Mouse (Mus musculus) CD4-positive, CD25-positive, alpha-beta regulatory T cell, adult 4 months (primary cell): ENCODE results near the gene 1700066M21Rik. TPM values are rescaled to one million over a fixed set of nuclear protein-coding genes. Genes with fewer than 3 reads are reported as not detected.

Source experiments
- ATAC-seq: one replicate; pipeline ENCODE4 v1.8.0; 2017
- polyA plus RNA-seq, 2 experiments: library from polyadenylated mRNA; unstranded; fragments of 100-300 nt; shearing (Covaris generic); gene quantifications; one replicate each; pipeline ENCODE4 v1.2.1; 2017

The 1700066M21Rik gene
- polyA plus RNA-seq = 1 to 10 TPM in 1 of 2 experiments, under 1 TPM in 1; 0.91 to 2.4 TPM

- ATAC-seq = peak; percentile 80
Measured at GRCm38 (mm10) chr1:57377376-57378341, at the start of gene 1700066M21Rik. TSS of gene 1700066M21Rik (plus strand) at chr1:57377620.

DNA sequence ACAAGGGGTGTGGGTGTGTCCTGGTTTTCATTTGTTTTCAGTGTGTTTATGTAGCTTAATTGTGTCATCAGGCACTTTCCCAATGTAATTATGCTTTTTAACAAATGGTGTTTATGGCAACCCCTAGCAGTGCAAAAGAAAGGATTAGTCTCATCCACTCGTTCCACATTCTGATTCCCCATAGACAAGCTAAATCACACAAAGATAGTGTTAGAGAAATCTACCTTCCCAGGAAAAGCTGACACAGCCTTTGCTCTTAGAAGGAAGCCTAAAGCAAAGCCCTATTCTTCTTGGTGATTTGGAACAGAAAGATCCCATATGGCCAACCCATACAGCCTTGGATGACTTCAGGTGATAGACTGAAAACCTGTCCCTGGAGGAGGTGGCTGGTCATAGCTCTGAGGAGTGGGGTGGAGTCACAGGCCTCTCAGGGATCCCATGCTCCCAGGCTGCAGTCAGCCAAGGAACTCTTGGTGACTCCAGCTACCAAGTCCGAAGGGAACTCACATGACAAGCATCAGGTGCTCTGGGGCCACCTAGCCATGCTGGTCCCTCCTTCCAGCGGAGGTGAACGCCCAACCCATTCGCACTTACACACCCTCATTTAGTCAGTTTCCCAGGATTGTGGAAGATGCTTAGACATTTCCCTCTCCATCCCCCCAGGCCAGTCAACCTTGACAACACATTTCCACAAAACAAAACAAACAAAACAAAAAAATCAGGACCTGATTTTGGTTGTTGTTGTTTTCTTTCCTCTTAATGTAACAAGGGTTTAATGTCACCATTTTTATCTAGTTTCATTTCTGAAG lies 47.9 kb upstream of the 1700066M21Rik start:
- ATAC-seq = no peak

DNA sequence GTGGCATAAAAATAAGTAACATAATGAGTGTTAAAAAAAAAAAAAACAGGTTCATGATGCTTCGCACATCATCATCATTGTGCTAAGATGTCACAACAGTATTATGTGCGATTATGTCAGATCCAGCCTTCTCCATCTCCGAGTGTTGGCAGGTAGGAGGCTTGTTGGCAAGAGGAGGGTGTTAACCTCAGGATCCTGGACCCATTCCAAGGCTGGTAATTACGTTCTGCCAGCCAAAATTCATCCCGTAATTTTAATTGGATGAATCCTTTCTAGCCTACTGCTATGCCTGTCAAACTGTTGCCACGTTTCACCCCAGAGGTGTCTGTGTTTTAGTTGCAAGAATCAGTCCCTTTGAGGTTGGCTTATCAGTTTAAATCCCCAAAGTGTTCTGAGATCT lies 47.2 kb upstream of the 1700066M21Rik start:
- ATAC-seq = no peak

GRCm38 (mm10) chr1:57332040-57332439 lies 45.4 kb upstream of the 1700066M21Rik start:
- no peak for ATAC-seq

- ATAC-seq = no peak
Measured at GRCm38 (mm10) chr1:57333550-57334213, 43.7 kb upstream of the 1700066M21Rik start.

- ATAC-seq = no peak
Measured at GRCm38 (mm10) chr1:57335200-57335599, 42.2 kb upstream of the 1700066M21Rik start.

DNA sequence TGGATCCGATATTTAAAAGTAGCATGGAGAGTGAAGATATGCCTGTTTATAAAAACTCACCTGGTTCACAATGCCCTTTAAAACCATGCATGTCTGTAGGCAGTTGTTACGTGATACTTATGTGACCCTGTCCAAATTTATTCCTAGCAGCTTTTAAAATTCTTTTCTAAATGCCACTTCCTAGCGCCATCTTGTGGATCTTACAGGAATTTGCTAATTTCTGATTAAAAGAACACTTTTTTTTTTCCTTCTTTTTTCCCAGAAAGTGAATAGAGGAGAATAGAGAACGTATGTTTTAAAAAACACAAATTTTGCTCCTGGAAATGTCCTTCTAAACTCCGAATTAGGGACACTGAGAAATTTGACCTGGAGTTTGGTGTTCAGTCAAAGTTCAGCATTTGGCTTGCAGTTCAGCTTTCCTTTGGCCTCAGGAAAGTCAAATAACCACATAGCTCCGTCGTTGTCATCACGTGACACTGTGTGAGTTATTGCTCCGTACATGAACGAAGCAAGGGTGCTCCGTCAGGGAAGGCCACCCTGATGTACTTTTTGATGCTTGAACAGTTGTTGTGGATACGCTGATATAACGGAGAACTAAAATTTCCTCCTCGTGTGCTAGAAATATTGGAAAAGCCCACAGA lies 38.1 kb upstream of the 1700066M21Rik start:
- ATAC-seq = no peak

DNA sequence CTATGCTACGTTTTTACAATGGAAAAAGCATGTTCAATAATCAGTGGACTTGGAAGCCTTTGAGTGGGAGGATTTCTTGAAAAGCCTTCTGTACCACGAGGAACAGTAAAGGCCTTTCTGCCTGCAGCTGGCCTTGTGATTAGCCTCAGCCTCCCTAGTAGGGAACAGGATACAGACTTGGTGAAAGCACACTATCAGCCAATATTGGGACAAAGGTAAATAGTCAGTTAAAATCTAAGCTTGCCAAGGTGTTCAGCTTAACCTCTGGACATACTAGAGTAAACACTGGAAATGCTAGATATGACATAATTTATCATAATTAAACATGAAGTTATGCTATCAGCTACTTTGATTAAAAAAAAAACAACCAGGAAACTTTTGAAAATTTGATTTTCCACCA lies 36.2 kb upstream of the 1700066M21Rik start:
- no peak for ATAC-seq

- ATAC-seq = no peak
Measured at GRCm38 (mm10) chr1:57347487-57347886, 29.9 kb upstream of the 1700066M21Rik start.

DNA sequence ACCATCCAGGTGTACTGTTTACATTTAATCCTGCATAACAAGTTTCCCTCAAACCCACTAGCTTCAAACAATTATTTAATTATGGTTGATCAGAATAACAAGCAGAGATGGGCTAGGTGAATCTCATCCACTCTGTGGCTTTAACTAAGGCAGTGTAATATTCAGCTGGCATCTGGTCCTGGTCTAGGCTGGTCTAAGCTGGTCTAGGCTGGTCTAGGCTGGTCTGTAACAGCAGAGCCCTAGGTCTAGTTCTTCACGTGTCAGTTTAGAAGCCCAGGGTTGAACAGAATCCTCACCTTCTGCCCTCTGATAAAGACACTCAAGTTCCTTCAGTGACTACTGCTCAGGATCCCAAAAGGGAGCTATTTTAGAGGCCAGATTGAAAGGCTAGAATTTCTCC lies 25.5 kb upstream of the 1700066M21Rik start:
- ATAC-seq = no peak

DNA sequence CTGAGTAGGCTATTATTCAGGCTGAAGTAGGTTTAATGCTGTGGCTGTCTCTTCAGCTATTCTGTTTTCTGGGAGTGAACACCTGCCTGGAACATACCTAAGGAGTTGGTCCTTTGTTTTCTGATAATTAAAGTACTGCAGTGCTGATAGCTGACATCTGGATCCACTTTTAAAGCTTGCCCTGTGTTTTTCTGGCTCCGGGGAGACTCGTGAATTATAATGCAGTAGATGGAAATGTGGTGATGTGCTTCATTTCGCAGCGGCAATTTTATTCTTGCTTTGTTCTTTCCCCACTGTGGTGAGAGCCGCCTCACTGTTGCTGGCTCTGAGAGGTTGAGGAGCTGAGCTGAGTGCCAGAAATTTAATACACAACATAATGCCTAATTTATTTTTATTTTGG lies 18.9 kb upstream of the 1700066M21Rik start:
- ATAC-seq = no peak

DNA sequence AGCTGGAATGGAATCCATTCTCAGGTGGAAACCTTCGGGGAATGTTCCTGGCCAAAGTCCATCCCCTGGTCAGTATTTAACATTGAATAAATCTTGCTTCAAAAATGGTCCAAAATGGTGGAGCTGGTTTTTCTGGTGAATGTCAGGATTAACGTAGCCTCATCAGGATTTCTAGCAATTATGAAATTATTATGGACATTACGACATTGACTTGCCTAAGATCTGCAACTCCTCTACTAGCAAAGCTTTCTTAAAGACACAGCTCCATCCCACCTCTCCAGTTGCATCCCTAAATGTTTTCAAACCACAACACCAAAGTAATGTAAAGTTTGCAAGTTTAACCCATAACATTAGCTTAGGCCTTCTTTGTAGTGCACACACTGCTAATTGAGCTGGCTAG lies 10.0 kb upstream of the 1700066M21Rik start:
- no peak for ATAC-seq

DNA sequence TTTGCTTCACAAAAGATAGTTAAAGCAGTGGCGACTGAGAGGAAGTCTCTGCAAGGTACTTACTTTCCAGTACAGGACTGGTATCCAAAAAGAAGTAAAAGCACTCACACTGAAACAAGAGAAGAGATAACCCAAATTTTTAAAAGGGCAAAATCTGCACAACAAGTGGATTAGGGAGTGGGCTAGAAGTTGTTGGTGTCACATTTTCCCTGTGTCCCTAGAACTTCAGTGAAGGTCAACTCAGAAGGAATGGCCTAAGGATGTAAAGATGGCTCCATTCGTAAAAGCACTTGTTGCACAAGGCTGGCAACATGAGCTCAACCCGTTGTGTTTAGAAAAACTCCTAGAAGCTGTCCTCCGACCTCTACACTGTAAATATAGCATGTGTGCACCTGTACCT lies 8.3 kb upstream of the 1700066M21Rik start:
- no peak for ATAC-seq

DNA sequence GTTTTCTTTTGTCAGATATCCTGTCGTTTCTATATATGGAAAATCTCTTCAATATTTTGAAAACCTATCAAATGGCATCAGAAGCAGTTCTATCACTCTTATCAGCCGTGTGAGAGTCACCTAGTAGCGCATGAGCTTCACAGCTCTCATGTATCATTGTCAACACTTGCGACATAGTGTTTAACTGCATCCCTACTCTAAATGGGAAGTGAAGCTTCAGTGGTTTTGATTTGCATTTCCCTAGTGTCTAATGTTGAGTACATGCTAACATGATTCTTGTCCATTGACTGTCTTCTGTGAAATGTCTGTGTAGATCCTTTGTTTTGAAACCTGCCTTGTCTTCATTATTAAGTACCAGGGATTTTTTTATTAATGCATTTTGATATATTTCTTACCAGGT lies 7.0 kb upstream of the 1700066M21Rik start:
- ATAC-seq = no peak

DNA sequence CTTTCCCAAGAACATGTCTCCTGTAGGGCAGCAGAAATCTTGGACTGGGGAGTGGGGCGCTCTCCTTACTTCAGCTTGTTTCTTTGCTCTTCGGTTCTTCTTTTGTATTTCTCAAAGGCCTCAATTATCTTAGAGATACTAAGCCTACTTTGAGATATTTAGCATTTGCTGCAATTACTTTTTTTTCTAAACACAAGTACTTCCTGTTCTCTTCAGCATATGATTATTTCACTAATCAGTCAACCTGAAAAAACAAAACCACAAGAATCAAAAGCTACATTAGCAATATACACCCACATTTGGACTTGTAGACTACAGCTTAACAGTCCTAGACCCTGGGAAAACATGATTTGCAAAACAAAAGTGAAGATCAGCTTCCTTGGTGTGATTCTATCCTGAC lies 2.1 kb upstream of the 1700066M21Rik start:
- ATAC-seq = peak; percentile 25

- peak; percentile 3 for ATAC-seq
Measured at GRCm38 (mm10) chr1:57376806-57377205, 614 bp upstream of the 1700066M21Rik start.

- ATAC-seq = no peak
Measured at GRCm38 (mm10) chr1:57386519-57386918, 9.1 kb downstream of the 1700066M21Rik start.

GRCm38 (mm10) chr1:57387876-57388275 lies 10.5 kb downstream of the 1700066M21Rik start:
- no peak for ATAC-seq

DNA sequence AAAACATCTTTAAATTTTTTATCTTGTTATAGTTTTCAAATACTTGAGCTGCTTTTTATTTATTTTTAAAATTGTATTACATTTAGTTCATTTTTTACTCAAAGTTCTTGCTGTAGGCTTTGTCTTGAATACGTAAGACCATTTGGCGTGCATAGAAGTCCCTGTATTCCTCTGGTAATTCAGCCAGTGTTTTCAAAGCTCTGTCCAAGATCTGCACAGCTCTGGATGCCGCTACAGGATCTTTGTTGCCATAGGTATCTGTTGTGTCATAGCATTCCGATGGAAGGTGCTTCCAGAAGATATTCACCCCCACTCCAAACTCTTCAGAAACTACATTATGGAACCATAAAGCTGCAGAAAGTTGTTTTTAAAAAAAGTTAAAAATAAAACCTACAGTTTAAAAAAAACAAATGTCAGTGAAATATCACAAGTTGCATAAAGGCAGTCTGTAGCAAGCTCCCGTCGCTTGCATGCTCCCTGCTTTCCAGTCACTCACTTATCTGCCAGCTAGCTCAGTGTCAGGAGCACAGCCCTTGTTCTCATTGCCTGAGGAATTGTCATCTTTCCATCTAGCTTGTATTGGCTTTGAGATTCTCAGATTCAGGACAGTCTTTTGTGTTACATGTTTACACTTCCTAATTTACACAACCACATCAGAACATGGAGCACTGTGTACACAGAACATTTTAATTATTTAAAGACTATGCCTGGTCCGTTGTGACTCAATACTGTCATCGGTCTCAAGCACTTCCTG lies 11.2 kb downstream of the 1700066M21Rik start:
- no peak for ATAC-seq

- no peak for ATAC-seq
Measured at GRCm38 (mm10) chr1:57390993-57391790, 13.8 kb downstream of the 1700066M21Rik start.

- ATAC-seq = no peak
Measured at GRCm38 (mm10) chr1:57392417-57392816, 15.0 kb downstream of the 1700066M21Rik start.
